In the genomic region with DNA sequence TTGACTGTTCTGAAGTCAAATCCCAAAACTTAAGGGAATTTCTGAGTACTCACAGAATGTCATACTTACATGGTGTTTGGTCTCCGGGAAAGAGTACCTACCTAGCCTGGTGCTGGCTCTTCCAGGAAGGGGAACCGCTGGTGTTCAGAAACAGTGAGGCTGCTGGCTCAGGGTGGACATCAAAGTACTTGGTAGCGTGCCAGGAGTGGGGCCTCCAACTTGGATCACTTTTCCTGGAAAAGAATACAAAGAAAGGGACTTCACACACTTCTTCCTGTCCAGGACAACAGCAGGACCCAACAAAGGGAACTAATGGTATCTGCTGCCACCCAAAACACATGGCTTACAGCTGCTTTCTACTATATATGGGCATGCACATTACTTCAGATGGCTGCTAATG, we compare ENCODE assay signal across 17 mouse cellular contexts.
DNase-seq lines count a peak whose midpoint lies in the region; TF ChIP-seq lines count a peak whose summit lies in the region.
"Had no signal": no experiment of that assay in that cellular context is flagged by ENCODE, and none has a peak within 500 bp of the region (broad histone marks: within the 10 kb centered on the region; RNA-seq: fewer than 3 reads in every experiment).

No protein-coding gene starts in this region.

- peak; percentile 0 to 2 for DNase-seq in heart, adult 9 months (ENCODE audit: low spot score in 2 of 2)
- no peak for DNase-seq in heart, adult 11 months
- peak; percentile 11 to 39 for DNase-seq in kidney, postnatal 25 days
- no peak for DNase-seq in kidney, adult 8-10 months
- peak; percentile 7 to 22 for DNase-seq in lung, postnatal 4 days
- DNase-seq in lung, postnatal 36 days: no peak
- peak; percentile 5 for DNase-seq in brain, embryonic 14.5 days (ENCODE audit: low read depth)
- no peak for DNase-seq in frontal cortex, postnatal 14 days (ENCODE audit: low spot score in 2 of 2)
- DNase-seq: B cell, adult 2 months; cerebellum, adult 18-20 months; cerebellum, postnatal 25 days; forebrain, postnatal 0 days; gastrocnemius, postnatal 10 days; heart, postnatal 36 days; midbrain, embryonic 14.5 days; right cerebral cortex, postnatal 25 days; thymus, postnatal 14 days had no signal

- TF ChIP-seq POLR2A in brain, embryonic 14.5 days (IDR thresholded peaks at IDR 0.05; ENCODE audit: borderline replicate concordance, extremely low read depth, insufficient read depth, insufficient read length, poor library complexity, severe bottlenecking): no peak

- no peak for TF ChIP-seq CTCF in brain, embryonic 14.5 days (IDR thresholded peaks at IDR 0.05; ENCODE audit: borderline replicate concordance, extremely low read depth, insufficient read depth, insufficient read length)

Comparison
In these comparisons a context has a peak if more than half of its experiments do, and no peak if none do; other contexts are left out.
1. DNase-seq: peak in heart, adult 9 months (2 of 2), kidney, postnatal 25 days (2 of 2), lung, postnatal 4 days (2 of 2) and brain, embryonic 14.5 days (single experiment); none in heart, adult 11 months (single experiment), kidney, adult 8-10 months (0 of 2), lung, postnatal 36 days (single experiment) and frontal cortex, postnatal 14 days (0 of 2).